1 mouse cellular context compared by ENCODE assay signal in genomic region chr9:21090972-21091706, GRCm38 (mm10).
A peak's percentile ranks its signal among the peaks of the same experiment; 100 is the strongest.
TF ChIP-seq lines count a peak whose summit lies in the region.

No protein-coding gene starts in this region.

TF ChIP-seq in MEL, 35 proteins besides CTCF, POLR2A, EP300 and RAD21:
- TF ChIP-seq GATA1 (IDR thresholded peaks at IDR 0.05; ENCODE audit: low read depth, low read length) (peak; percentile 70), ZKSCAN1 (IDR thresholded peaks at IDR 0.05; ENCODE audit: low read depth, low read length) (no peak), ZMIZ1 (IDR thresholded peaks at IDR 0.05; ENCODE audit: low read depth, low read length) (no peak), TAL1 (IDR thresholded peaks at IDR 0.05; ENCODE audit: low read length) (no peak), NRF1 (IDR thresholded peaks at IDR 0.05; ENCODE audit: insufficient read depth, low read depth, low read length, poor library complexity, severe bottlenecking) (no peak), E2F4 (IDR thresholded peaks at IDR 0.05; ENCODE audit: borderline replicate concordance, low read depth, low read length) (no peak), JUND (IDR thresholded peaks at IDR 0.05; ENCODE audit: low read depth, low read length) (no peak)
